Mouse (Mus musculus) ES-CJ7 (cell line): Measurements from ENCODE around the gene Gm12166.
"Not testable (repeated sequence)": the region's sequence is repeated elsewhere in the genome, so short reads cannot be mapped to it uniquely, and the experiment has no call there.

ENCODE experiments used
- DNase-seq: peaks from one replicate; pipeline ENCODE4 v3.0.0; 2011; ENCODE audit warnings: low read depth, low spot score

The Gm12166 gene

DNA sequence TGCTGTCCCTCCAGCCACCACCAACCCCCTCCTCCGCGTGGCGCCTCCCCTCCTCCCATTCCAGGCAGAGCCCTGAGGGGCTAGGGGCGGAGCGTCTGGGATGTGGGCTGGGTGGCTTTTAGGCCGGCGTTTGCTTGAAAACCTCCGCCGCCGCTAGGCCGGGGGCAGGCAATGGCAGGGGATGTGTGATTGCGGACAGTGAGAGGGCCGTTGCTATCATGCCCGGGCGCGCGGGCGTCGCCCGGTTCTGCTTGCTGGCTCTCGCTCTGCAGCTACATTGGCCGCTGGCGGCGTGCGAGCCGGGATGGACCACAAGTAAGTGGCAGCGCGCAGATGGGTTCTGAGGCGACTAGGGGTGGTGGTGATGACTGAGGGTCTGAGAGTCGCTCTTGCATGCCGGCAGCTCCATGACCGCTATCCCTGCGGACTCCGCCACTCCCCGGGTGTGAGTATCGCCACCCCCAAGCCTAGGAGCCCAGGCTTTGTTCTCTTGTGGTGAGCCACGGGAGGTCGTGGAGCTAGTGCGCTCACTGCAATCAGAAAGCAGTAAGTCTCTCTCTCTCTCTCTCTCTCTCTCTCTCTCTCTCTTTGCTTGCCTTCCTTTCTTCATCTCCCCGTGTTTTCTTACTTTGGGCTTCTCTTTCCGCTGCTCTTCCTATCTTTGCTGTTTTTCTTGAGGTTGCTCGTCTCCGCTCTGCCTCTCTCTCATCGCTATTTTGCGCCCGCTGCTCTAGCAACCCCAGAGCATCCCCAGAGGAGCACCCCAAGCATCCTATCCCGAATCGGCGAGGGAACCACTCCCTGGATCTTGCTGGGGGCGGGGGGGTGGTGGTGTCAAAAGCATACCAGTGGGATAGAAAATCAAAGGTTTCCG is 4.0 kb upstream of the Gm12166 start, which contains the start of gene Adam19:
Gene Adam19 (plus strand): TSS at position 97 of the 874 bp plus-strand sequence.
- peak; percentile 89 for DNase-seq

DNA sequence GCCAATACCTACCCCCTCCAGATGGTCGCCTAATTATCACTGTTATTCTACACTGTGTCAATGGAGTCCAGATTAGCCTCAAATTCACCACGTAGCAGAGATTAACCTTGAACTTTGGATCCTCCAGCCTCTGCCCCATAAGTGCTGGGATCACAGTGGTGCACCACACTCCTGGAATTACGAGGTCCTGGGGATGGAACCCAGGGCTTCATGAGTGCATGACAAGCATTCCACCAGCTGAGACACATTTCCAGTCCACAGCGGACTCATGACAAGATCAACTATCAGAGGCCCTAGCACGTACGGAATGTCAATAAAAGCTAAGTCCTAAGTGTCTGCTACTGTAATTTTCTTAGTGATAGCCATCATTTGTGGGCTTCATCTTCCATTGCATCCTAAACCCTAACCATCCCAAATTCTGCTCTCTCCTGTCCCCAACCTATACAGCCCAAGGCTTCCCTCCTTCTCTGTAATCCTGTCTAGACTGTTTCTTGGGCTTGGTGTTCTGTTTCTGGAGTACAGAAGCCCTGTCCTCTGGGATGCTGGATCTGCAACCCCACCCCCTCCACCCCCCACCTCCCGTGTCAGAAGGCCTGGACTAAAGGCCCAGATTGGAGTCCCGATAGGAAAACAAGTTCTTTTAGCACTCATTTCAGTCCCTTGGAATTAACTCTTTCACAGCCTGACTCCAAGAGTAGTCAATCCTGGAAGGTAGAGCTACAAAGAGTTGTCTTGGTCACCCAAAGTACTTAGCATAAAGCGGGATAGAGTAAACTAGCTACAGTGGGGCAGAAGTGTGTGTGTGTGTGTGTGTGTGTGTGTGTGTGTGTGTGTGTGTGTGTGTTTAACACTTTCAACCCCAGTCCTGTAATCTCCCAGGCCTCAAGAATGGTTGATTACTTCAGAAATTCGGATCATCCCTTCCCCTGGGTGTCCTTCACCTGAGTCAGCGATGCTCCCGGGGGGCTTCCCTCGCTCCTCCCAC is 3.1 kb upstream of the Gm12166 start:
- no peak for DNase-seq

GRCm38 (mm10) chr11:46054311-46054710 is 2.2 kb upstream of the Gm12166 start:
- DNase-seq: no peak

DNA sequence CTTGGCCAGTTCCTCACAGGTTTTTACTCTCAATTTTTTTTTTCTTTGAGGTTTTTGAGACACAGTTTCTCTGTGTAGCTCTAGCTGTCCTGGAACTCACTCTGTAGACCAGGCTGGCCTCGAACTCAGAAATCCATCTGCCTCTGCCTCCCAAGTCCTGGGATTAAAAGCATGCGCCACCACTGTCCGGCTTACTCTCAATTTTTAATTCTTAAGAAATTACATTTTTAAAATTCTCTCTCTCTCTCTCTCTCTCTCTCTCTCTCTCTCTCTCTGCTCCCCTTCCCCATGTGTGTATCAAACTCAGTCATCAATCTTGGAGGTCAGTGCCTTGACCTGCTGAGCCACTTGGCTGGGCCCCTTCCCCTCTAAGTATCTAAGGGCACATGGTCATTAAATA is 1.3 kb upstream of the Gm12166 start:
- DNase-seq: not testable (repeated sequence)

- no peak for DNase-seq
Measured at GRCm38 (mm10) chr11:46047264-46047663, 4.9 kb downstream of the Gm12166 start.

DNA sequence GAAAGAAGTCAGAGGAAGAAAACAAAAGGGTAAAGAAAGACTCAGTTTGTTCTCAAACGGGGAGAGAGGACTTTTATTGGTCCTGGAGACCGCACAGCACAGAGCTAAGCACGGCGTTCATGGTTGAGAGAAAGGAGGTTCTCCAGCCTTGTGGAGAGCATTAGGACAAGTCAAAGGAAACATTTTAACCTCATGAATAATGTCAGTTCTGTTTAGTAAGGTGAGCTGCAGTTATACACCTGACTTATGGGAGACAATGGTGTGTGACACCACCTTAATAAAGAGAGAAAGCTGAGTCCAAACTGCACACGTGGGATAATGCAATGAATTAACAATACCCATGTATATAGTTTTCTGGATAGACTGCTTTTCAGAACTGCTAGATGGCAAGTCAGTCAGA is 7.3 kb downstream of the Gm12166 start:
- no peak for DNase-seq

DNA sequence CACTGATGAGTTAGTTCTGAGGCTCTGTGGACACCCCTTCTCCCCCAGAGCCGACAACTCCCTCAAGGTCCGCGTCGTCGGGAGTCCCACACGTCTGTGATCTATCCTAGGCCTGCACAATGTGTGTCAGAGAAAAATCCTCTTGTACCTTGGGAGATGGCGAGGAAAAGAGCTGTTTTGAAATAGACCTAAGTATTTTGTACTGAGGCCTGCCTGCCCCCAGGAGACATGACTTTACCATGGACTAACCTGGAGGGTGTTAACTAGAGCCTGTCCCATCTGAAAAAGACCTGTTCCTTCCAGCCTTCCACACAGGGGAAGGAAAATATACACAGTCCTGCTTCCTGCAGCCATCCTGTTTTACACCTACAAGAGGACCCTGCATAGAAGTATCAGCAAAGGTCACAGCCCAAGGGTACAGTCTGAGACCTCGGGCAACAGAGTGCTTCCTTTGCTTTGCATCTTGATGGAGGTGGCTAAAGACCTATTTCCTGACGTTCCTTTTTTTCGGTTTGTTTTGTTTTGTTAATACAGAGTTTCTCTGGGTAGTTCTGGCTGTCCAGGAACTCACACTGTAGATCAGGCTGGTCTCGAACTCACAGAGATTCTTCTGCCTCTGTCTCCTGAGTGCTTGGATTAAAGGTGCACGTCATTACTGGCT is 10.4 kb downstream of the Gm12166 start:
- DNase-seq: peak; percentile 84

DNA sequence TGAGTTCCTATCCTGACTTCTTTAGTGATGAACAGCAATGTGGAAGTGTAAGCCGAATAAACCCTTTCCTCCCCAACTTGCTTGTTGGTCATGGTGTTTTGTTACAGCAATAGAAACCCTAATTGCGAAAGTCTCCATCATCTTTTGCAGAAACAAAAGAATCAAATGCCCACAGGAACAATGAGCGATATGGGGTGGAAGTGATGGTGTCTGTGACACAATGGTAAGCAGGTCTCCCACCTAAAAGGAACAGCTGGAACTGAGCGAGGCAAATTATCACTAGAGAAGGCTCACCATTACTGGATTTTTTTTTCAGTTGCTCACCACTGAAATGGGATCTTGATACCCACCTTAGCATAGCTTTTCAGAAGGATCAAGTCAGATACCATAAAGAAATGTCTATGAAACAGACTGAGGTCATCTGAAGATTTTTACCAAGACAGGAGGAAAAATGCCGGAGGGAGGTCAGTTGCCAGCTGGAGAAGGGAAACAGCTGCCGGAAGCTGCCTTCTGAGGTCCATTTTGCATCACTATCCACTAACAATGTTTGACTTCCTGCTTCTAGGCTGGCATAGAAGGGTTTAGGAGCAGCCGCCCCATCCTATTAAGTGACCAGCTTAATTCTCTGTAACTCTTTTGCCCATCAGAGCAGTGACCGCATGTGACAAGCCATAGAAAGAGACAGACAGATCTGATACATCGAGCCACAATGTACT is 11.1 kb downstream of the Gm12166 start:
- no peak for DNase-seq

GRCm38 (mm10) chr11:46039335-46039734 is 12.8 kb downstream of the Gm12166 start:
- no peak for DNase-seq

GRCm38 (mm10) chr11:46038901-46039300 is 13.2 kb downstream of the Gm12166 start:
- DNase-seq: no peak

DNA sequence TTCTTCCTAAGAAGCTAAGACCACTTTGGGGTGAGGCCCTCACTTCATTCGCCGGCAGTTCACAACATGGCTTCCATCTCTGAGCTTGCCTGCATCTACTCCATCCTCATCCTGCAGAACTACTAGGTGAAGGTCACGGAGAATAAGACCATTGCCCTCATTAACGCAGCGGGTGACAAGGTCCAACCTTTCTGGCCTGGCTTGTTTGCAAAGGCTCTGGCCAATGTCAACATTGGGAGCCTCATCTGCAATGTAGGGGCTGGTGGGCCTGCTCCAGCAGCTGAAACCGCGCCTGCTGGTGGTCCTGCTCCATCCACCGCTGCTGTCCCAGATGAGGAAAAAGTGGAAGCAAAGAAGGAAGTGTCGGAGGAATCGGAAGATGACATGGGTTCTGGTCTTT is 15.7 kb downstream of the Gm12166 start:
- no peak for DNase-seq

DNA sequence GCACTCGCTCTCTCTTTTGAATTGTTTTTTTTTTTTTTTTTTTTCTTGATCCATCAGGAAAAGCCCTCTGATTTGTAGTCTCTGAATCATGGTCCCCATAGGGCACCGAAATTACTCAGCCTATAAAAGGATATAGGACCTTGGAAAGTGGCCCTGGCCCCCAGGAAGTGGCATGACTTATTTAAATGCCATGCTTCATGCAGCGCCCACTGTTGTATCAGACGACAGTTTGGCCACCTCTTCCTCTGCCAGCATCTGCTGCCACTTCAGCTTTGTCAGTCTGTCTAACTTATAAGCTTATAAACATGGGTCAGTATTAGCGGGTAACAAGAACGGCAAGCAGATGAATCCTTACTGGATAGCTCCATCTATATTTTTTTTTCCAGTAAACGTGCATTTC is 19.2 kb downstream of the Gm12166 start:
- DNase-seq: no peak

DNA sequence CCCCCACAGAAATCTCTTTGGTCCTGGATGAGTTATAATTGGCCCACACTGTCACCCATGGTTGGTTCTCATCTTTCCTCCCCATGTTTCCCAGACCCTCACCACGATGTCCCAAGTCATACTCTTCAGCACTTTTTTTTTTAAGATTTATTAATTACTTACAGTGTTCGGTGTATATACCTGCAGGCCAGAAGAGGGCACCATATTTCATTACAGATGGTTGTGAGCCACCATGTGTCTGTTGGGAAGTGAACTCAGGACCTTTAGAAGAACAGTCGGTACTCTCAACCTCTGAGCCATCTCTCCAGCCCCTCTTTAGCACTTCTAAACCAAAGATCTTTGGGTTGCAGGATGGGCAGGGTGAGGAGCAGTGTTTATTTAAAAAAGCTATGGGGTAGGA is 20.7 kb downstream of the Gm12166 start:
- peak; percentile 68 for DNase-seq

GRCm38 (mm10) chr11:46030026-46030425 is 22.1 kb downstream of the Gm12166 start:
- no peak for DNase-seq

DNA sequence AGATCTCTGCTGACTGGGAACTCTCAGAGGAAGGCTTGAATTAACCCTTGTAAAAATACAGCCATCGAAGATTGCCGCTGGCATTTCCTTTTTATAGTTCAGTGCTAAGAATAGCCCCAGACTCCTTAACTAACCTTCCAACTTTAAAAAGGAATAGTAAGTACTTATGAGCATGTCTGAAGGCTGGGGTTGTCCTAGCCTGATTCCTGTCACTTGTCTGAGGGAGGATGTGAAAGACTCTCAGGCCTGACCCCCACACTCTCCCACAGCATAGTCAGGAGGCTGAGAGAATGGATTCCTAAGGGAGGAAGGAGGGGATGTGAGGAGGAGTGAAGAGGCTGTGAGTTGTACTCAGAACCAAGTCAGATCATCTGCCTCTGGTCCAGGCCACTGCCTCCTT is 22.6 kb downstream of the Gm12166 start:
- DNase-seq: no peak

GRCm38 (mm10) chr11:46027952-46028814 is 23.9 kb downstream of the Gm12166 start:
- DNase-seq: no peak

DNA sequence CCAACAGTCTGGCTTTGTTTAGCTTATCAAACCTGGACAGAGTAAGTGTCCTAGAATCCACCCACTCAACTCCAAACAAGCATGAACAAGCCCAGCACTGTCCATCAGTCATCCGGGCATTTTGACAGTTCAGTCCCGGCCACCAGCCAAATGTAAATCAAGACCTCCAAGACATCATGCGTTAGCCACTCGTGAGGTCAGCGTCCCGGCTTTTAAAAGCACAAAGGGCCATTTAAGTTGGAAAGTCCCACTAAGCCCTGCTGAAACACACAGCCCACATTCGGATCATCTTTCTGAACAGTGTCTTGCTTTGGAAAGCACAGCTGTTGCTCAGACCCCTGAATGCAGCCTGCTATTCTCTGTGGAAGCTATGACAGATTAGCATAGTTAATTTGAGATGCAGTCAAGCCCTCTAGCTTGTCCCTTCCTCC is 26.1 kb downstream of the Gm12166 start:
- DNase-seq: no peak

DNA sequence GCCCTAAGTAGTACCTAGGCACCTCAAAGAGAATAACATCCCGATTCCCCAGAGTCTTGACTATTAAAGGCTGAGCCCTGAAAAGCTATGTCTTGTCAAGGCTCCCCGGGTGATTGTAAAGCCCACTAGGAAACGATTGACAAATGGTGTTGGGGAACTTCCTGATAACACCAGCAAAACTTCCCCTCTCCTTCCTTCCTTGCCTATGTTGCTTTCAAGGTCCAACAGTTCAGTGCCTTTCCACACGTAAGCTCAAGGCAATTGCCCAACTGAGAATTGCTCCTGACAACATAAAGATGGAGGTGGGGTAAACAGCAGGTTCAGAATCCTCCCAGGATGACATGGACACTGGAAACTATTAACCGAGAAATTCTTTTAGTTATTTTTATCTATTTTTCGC is 29.1 kb downstream of the Gm12166 start:
- no peak for DNase-seq

- DNase-seq: no peak
Measured at GRCm38 (mm10) chr11:46021850-46022249, 30.3 kb downstream of the Gm12166 start.

GRCm38 (mm10) chr11:46020246-46020645 is 31.9 kb downstream of the Gm12166 start:
- peak; percentile 92 for DNase-seq
